Mouse (Mus musculus) kidney, embryonic 14.5 days (tissue): ENCODE measurements around the gene Car4. TPM values are rescaled to one million over a fixed set of nuclear protein-coding genes. Genes with fewer than 3 reads are reported as not detected.

Experiments used
- ATAC-seq: fragments of 200-750 bp; cut with Nextera tagmentation; 2 replicates; pipeline ENCODE4 v1.8.0; 2017; ENCODE audit warnings: moderate number of reproducible peaks, mild to moderate bottlenecking, moderate TSS enrichment, moderate library complexity; ENCODE audit not compliant: low FRiP score, low TSS enrichment
- H3K27ac ChIP-seq: fragments of 300-500 bp; sonication (generic); 2 replicates; pipeline ENCODE4 v1.5.1; 2014; ENCODE audit warnings: low read depth, mild to moderate bottlenecking, low read length, moderate library complexity, mixed read lengths
- H3K27me3 ChIP-seq: fragments of 300-500 bp; sonication (generic); 2 replicates; pipeline ENCODE4 v1.6.1; 2014; ENCODE audit warnings: mild to moderate bottlenecking, low read length; ENCODE audit not compliant: control insufficient read depth, insufficient read depth
- H3K36me3 ChIP-seq: fragments of 300-500 bp; sonication (generic); 2 replicates; pipeline ENCODE4 v1.6.1; 2014; ENCODE audit warnings: low read length, mixed read lengths; ENCODE audit not compliant: control insufficient read depth, insufficient read depth
- H3K4me1 ChIP-seq: fragments of 300-500 bp; sonication (generic); 2 replicates; pipeline ENCODE4 v1.6.1; 2014; ENCODE audit warnings: low read length, mixed read lengths; ENCODE audit not compliant: control insufficient read depth, insufficient read depth
- H3K4me2 ChIP-seq: fragments of 300-500 bp; sonication (generic); replicated peaks from 2 replicates; pipeline ENCODE4 v1.6.1; 2014; ENCODE audit warnings: low read depth, mild to moderate bottlenecking, low read length
- H3K4me3 ChIP-seq: fragments of 300-500 bp; sonication (generic); 2 replicates; pipeline ENCODE4 v1.5.1; 2014; ENCODE audit warnings: mild to moderate bottlenecking, low read length
- H3K9ac ChIP-seq: fragments of 300-500 bp; sonication (generic); 2 replicates; pipeline ENCODE4 v1.6.1; 2014; ENCODE audit warnings: low read depth, mild to moderate bottlenecking, low read length, moderate library complexity
- H3K9me3 ChIP-seq: fragments of 300-500 bp; sonication (generic); 2 replicates; pipeline ENCODE4 v1.6.1; 2016; ENCODE audit warnings: low read length; ENCODE audit not compliant: control insufficient read depth
- WGBS: fragments of 180-500 bp; shearing (Covaris S2); extraction: QIAGEN DNeasy Blood & Tissue Kit; methylation state at CpG from one replicate; pipeline ENCODE4 v1.1.7; 2014; 5-methylcytosine and 5-hydroxymethylcytosine counted together
- polyA plus RNA-seq: library from polyadenylated mRNA; unstranded; fragments of >200 nt; fragmentation: Nextera tagmentation; extraction: Ambion mirVana; gene quantifications from 2 replicates; pipeline ENCODE4 v1.2.1, GENCODE M21; 2014

Gene Car4
- polyA plus RNA-seq, 1 experiment from 2014 or later, result 58.6 TPM

GRCm38 (mm10) chr11:84974582-84974981, 17.0 kb downstream of the Car4 start:
- H3K9ac ChIP-seq, result no peak overlapping the region
- H3K4me3 ChIP-seq, result no peak overlapping the region
- H3K4me2 ChIP-seq, result no peak overlapping the region
- H3K4me1 ChIP-seq, result no peaks in the 10 kb centered on the region
- no peak for ATAC-seq
- no peak overlapping the region for H3K27ac ChIP-seq
- no peaks in the 10 kb centered on the region for H3K36me3 ChIP-seq
- H3K27me3 ChIP-seq, result no peaks in the 10 kb centered on the region; the same call in 1 of the 2 replicates
- no peaks in the 10 kb centered on the region for H3K9me3 ChIP-seq
- WGBS, result 82% methylated on average over 7 of the region's 7 CpGs

- Histone ChIP-seq H3K9me3 (no peaks in the 10 kb centered on the region), H3K4me1 (no peaks in the 10 kb centered on the region), H3K9ac (no peak overlapping the region), H3K36me3 (no peaks in the 10 kb centered on the region), H3K27ac (no peak overlapping the region), H3K27me3 (no peaks in the 10 kb centered on the region; the same call in 1 of the 2 replicates), H3K4me2 (no peak overlapping the region), H3K4me3 (no peak overlapping the region)
- no peak for ATAC-seq
- WGBS, result 91% methylated on average over 3 of the region's 3 CpGs
Observed at GRCm38 (mm10) chr11:84976706-84977105, 19.1 kb downstream of the Car4 start.

GRCm38 (mm10) chr11:84977385-84977952, 19.9 kb downstream of the Car4 start:
- Histone ChIP-seq H3K4me2 (no peak overlapping the region), H3K27me3 (no peaks in the 10 kb centered on the region), H3K9me3 (no peaks in the 10 kb centered on the region), H3K4me1 (no peaks in the 10 kb centered on the region), H3K4me3 (no peak overlapping the region), H3K27ac (no peak overlapping the region), H3K36me3 (no peaks in the 10 kb centered on the region), H3K9ac (no peak overlapping the region)
- WGBS, result 71% methylated on average over 3 of the region's 3 CpGs
- ATAC-seq, result no peak

- WGBS, result 46% methylated on average over 2 of the region's 2 CpGs
- no peak overlapping the region for H3K4me2 ChIP-seq
Observed at GRCm38 (mm10) chr11:84978113-84978512, 20.5 kb downstream of the Car4 start.

GRCm38 (mm10) chr11:84979351-84979750, 21.8 kb downstream of the Car4 start:
- Histone ChIP-seq H3K4me2 (no peak overlapping the region), H3K4me3 (no peak overlapping the region), H3K9ac (no peak overlapping the region), H3K9me3 (no peaks in the 10 kb centered on the region), H3K27ac (no peak overlapping the region), H3K27me3 (no peaks in the 10 kb centered on the region), H3K4me1 (no peaks in the 10 kb centered on the region), H3K36me3 (no peaks in the 10 kb centered on the region)
- ATAC-seq, result no peak
- 41% methylated on average over 1 of the region's 1 CpGs for WGBS

More at GRCm38 (mm10) chr11:84978113-84978512, 20.5 kb downstream of the Car4 start:
- H3K9me3 ChIP-seq, result no peaks in the 10 kb centered on the region
- no peaks in the 10 kb centered on the region for H3K4me1 ChIP-seq
- no peak overlapping the region for H3K27ac ChIP-seq
- no peaks in the 10 kb centered on the region for H3K36me3 ChIP-seq
- H3K4me3 ChIP-seq, result no peak overlapping the region
- no peak overlapping the region for H3K9ac ChIP-seq
- no peak for ATAC-seq
- no peaks in the 10 kb centered on the region for H3K27me3 ChIP-seq

GRCm38 (mm10) chr11:84980697-84981096, 23.1 kb downstream of the Car4 start:
- WGBS, result 76% methylated on average over 2 of the region's 2 CpGs
- ATAC-seq, result no peak
- no peak overlapping the region for H3K9ac ChIP-seq
- no peaks in the 10 kb centered on the region for H3K4me1 ChIP-seq
- no peaks in the 10 kb centered on the region for H3K27me3 ChIP-seq
- H3K27ac ChIP-seq, result no peak overlapping the region
- peaks cover 6% of the 10 kb centered on the region; the same call in 1 of the 2 replicates for H3K36me3 ChIP-seq
- no peak overlapping the region for H3K4me2 ChIP-seq
- H3K9me3 ChIP-seq, result no peaks in the 10 kb centered on the region
- H3K4me3 ChIP-seq, result no peak overlapping the region

- peaks cover 22% of the 10 kb centered on the region; the same call in 1 of the 2 replicates for H3K36me3 ChIP-seq
- no peak overlapping the region for H3K4me3 ChIP-seq
- H3K4me2 ChIP-seq, result no peak overlapping the region
- no peak overlapping the region for H3K27ac ChIP-seq
- H3K9me3 ChIP-seq, result no peaks in the 10 kb centered on the region
- H3K9ac ChIP-seq, result no peak overlapping the region
- no peaks in the 10 kb centered on the region for H3K4me1 ChIP-seq
- no peaks in the 10 kb centered on the region for H3K27me3 ChIP-seq
- ATAC-seq, result no peak
- 82% methylated on average over 6 of the region's 6 CpGs for WGBS
Observed at GRCm38 (mm10) chr11:84985421-84985820, 27.8 kb downstream of the Car4 start.

GRCm38 (mm10) chr11:84988341-84988919, 30.8 kb downstream of the Car4 start:
- no peak for ATAC-seq
- Histone ChIP-seq H3K27me3 (no peaks in the 10 kb centered on the region), H3K4me1 (no peaks in the 10 kb centered on the region), H3K9me3 (no peaks in the 10 kb centered on the region), H3K4me3 (no peak overlapping the region), H3K9ac (no peak overlapping the region), H3K4me2 (no peak overlapping the region), H3K36me3 (peaks cover 39% of the 10 kb centered on the region; the same call in 1 of the 2 replicates), H3K27ac (no peak overlapping the region)
- whole genome bisulfite sequencing, result 86% methylated on average over 3 of the region's 3 CpGs

- ATAC-seq, result no peak
- Histone ChIP-seq H3K27me3 (no peaks in the 10 kb centered on the region), H3K9me3 (no peaks in the 10 kb centered on the region), H3K4me3 (no peak overlapping the region), H3K36me3 (peaks cover 36% of the 10 kb centered on the region; the same call in 1 of the 2 replicates), H3K4me1 (no peaks in the 10 kb centered on the region), H3K4me2 (no peak overlapping the region), H3K9ac (no peak overlapping the region), H3K27ac (no peak overlapping the region)
- 97% methylated on average over 1 of the region's 1 CpGs for WGBS
Observed at GRCm38 (mm10) chr11:84992996-84993395, 35.4 kb downstream of the Car4 start.
